Mouse (Mus musculus) kidney, postnatal 10 days (tissue): Measurements from ENCODE around the gene Pklr.

Source experiments
- DNase-seq: peaks from one replicate; pipeline ENCODE4 v3.0.0; 2021; ENCODE audit warnings: mixed read lengths

Gene Pklr

DNA sequence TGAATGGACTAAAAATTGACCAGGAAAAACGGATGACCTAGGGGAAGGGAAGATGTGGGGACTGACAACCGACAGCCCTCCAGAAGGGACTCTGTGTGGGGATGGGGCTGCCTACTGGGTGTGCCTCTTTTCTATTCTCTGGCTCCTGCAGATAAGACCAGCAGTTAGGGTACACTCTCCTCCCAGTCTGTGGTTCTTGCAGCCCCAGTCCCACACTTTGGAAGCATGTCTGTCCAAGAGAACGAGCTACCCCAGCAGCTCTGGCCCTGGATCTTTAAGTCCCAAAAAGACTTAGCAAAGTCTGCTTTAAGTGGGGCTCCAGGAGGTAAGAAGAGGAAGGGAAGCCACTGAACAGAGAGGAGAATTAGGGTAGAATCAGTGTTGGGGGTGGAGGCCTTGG, at the start of gene Pklr:
TSS of gene Pklr (plus strand) at position 185 of the 400 bp plus-strand sequence.
- no peak for DNase-seq

- DNase-seq, result peak; percentile 91
Observed at GRCm38 (mm10) chr3:89087338-89088110, 48.4 kb upstream of the Pklr start.

- DNase-seq, result peak; percentile 31
Observed at GRCm38 (mm10) chr3:89088974-89089373, 47.0 kb upstream of the Pklr start.

GRCm38 (mm10) chr3:89089882-89090591, 45.9 kb upstream of the Pklr start:
- DNase-seq, result peak; percentile 89

DNA sequence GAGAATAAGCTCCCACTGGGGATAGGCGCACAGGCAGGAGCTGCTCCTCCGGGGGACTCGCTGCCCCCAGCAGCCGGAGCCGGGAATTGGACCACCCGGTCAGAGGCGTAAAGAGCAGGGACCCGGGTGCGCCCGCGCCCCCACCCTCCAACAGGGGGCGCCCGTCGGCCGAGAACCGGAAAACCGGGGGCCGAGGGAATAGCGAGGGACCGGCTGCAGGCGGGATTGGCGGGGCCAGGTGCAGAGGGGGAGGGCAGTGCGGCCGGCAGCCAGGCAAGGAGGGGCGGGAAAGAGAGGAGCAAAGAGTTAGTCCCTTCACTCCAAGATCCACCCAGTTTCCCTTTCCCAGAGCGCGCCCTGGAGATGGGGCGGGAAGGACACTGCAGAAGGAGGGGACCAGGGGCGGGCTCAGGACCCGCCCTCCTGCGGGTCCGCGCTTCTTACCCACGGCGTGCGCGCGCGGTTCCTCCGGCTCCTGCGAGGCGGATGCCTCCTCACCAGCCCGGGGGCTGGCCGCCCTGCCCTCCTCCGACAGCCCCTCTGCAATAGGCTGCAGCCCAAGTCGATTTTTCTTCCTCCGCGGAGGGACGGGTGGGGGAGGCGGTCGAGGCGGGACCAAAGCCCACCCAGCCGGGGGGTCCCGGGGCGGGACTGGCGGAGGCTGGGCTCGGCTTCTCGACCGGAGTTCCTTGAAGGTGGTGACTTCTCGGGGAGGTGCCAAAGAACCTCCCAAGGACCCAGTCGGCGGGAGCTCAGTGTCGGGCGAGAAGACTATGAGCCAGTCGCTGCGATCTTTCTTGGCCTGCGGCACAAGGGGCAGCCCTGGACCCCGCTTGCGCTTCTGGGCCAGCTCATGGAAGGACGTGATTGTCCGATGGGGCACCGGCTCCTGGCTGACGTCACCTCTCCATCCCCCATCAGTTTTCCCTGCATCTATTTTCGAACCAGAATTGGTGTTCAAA, 45.0 kb upstream of the Pklr start:
- DNase-seq, result peak; percentile 90

GRCm38 (mm10) chr3:89091811-89092508, 44.0 kb upstream of the Pklr start:
- DNase-seq, result no peak

GRCm38 (mm10) chr3:89092509-89093090, 43.3 kb upstream of the Pklr start:
- no peak for DNase-seq

DNA sequence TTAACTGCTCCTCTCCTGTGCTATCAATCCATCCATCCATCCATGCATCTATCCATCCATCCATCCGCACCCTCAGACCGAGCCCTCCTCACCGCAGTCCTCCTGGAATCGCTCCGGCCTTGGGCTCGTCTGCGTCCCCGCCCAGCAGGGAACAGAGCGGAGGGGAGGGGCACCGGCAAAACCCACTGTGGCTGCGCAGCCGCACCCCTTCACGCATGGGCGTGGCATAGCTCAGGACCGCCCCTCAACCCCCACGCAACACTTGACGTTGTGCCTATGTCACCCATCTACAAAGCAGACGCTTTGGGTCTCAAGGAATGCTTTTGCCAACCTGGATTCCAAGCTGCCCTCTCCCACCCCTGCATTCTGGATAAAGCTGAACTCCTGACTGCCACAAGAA, 42.8 kb upstream of the Pklr start, which contains the start of gene Rusc1:
TSS of gene Rusc1 (minus strand) at position 137 of the 400 bp plus-strand sequence.
- peak; percentile 93 for DNase-seq

GRCm38 (mm10) chr3:89094021-89094420, 41.9 kb upstream of the Pklr start:
- DNase-seq, result no peak

GRCm38 (mm10) chr3:89100811-89101210, 35.1 kb upstream of the Pklr start, which contains the start of gene Gm43738:
Gm43738 (minus strand) TSS chr3:89101099.
- peak; percentile 53 for DNase-seq

DNA sequence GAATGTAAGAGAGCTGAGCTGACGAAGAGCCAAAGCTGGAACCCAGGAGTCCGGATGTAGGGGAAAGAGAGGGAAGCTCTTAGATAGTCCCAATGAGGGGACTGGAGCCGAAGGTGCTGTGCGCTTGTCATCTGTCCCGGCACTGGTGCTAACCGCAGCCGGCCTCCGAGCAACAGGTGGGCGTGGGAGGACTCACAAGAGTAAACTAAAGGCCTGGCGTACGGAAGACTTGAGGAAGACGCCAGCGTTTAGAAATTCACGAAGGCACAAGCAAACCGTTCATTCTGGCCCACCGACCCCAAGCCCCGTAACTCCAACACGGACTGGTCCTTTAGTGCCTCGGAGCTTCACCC, 34.5 kb upstream of the Pklr start:
- no peak for DNase-seq

- DNase-seq, result peak; percentile 97
Observed at GRCm38 (mm10) chr3:89101812-89102494, 34.0 kb upstream of the Pklr start, which contains the start of gene Fdps. Fdps (minus strand) TSS chr3:89101959.

- DNase-seq, result no peak
Observed at GRCm38 (mm10) chr3:89102495-89103290, 33.2 kb upstream of the Pklr start.

GRCm38 (mm10) chr3:89103291-89103595, 32.7 kb upstream of the Pklr start:
- DNase-seq, result no peak

- DNase-seq, result no peak
Observed at GRCm38 (mm10) chr3:89106881-89107280, 29.1 kb upstream of the Pklr start.

DNA sequence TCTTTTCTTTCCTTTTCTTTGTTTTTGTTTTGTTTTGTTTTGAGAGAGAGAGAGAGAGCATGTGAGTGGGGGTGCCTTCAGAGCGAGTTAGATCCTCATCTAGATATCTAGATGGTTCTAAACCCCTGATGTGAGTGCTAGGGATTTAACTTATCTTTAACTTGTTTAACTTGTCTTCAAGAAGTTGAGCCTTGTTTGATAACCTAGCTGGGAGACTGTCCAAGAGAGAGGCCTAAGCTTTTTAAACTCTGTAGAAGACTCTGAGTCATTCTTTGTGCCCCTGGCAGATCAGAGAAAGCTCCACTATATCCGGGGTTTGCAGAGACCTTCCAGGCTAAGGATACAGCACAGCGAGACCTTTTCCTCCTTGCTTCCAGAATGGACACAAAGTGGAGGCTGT, 28.4 kb upstream of the Pklr start:
- DNase-seq, result no peak

DNA sequence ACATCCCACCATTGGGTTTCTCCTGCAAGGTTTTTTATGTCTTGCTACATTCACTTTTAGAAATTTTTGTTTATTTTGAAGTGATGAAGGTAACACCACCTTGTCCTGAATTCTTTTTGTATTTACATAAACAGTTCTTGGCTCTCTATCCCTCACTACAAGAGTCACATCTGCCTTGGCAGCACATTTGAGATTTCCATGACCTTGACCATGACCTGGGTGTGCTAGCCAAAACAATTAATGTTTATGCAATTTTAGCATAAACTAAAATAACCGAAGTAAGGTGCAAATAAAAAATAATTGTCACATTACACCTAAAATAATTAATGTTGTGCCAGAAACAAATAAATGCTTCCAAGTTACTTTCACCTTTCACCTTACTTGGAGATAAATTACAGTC, 27.8 kb upstream of the Pklr start:
- no peak for DNase-seq

DNA sequence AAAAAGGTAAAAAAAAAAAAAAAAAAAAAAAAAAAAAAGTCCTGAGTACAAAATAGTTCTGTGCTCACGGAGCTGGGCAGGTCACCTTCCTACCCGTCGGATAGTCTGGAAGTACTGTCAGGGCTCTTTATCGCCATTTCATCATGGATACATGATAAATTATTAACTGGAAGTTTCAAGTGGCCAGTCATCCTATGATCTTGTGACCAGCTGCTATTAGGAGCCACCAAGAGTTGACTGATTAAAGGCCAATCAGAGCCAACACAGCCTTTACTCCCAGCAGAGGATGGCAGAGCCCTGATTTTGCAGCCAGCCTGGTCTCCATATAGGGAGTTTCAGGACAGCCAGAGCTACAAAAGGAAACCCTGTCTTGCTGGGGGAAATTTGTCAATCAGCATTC, 22.9 kb upstream of the Pklr start:
- no peak for DNase-seq

DNA sequence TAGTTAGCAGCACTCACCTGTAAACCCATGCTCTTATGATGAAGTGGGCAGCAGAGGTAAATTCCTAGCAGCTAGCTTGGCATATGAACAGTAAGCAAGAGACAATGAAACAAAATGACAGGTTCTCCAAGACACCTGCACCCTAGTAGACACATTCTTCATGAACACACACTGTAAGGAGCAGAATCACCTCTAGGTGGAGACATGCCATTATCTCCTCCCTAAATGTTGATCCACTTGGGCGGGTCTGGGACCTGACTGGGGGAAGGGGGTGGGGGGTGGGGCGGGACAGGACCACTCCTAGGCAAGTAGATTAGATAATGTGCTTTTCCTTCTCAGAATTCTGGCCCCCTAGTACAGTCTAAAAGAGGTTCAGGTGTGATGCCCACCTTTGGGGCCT, 20.4 kb upstream of the Pklr start:
- DNase-seq, result peak; percentile 33

- DNase-seq, result no peak
Observed at GRCm38 (mm10) chr3:89123313-89123712, 12.6 kb upstream of the Pklr start.

- peak; percentile 59 for DNase-seq
Observed at GRCm38 (mm10) chr3:89124241-89124640, 11.7 kb upstream of the Pklr start.
